Mouse (Mus musculus) lung, postnatal 0 days (tissue): ENCODE data around the gene Zfp366. TPM values are rescaled to one million over a fixed set of nuclear protein-coding genes. Genes with fewer than 3 reads are reported as not detected.
A peak's percentile ranks its signal among the peaks of the same experiment; 100 is the strongest.

Experiments used
- ATAC-seq: fragments of 200-750 bp; cut with Nextera tagmentation; 2 replicates; pipeline ENCODE4 v1.8.0; 2017; ENCODE audit warnings: moderate library complexity
- DNase-seq: peaks from one replicate; pipeline ENCODE4 v3.0.0-alpha.2; 2016; ENCODE audit warnings: low spot score
- H3K27ac ChIP-seq: fragments of 300-500 bp; sonication (generic); 2 replicates; pipeline ENCODE4 v1.5.1; 2014; ENCODE audit warnings: antibody characterized with exemption, mild to moderate bottlenecking, low read length, mixed read lengths
- H3K27me3 ChIP-seq: fragments of 300-500 bp; sonication (generic); replicated peaks from 2 replicates; pipeline ENCODE4 v1.6.1; 2014; ENCODE audit warnings: low read length, mixed read lengths; ENCODE audit not compliant: insufficient read depth
- H3K36me3 ChIP-seq: fragments of 300-500 bp; sonication (generic); 2 replicates; pipeline ENCODE4 v1.6.1; 2014; ENCODE audit warnings: low read length, mixed read lengths; ENCODE audit not compliant: insufficient read depth
- H3K4me1 ChIP-seq: fragments of 300-500 bp; sonication (generic); 2 replicates; pipeline ENCODE4 v1.6.1; 2014; ENCODE audit warnings: antibody characterized with exemption, low read depth, low read length, mixed read lengths; ENCODE audit not compliant: insufficient read depth
- H3K4me2 ChIP-seq: fragments of 300-500 bp; sonication (generic); replicated peaks from 2 replicates; pipeline ENCODE4 v1.6.1; 2014; ENCODE audit warnings: low read depth, mild to moderate bottlenecking, low read length, moderate library complexity, mixed read lengths
- H3K4me3 ChIP-seq: fragments of 300-500 bp; sonication (generic); 2 replicates; pipeline ENCODE4 v1.5.1; 2014; ENCODE audit warnings: low read depth, low read length
- H3K9ac ChIP-seq: fragments of 300-500 bp; sonication (generic); replicated peaks from 2 replicates; pipeline ENCODE4 v1.6.1; 2014; ENCODE audit warnings: low read depth, mild to moderate bottlenecking
- H3K9me3 ChIP-seq: fragments of 300-500 bp; sonication (generic); 2 replicates; pipeline ENCODE4 v1.6.1; 2016; ENCODE audit warnings: low read length, mixed read lengths
- CTCF ChIP-seq: IDR thresholded peaks from 2 replicates; pipeline ENCODE4 v1.5.1; 2016; ENCODE audit warnings: antibody characterized with exemption, mild to moderate bottlenecking
- EP300 ChIP-seq: IDR thresholded peaks from 2 replicates; pipeline ENCODE4 v1.6.1; 2016; ENCODE audit warnings: antibody characterized with exemption, mild to moderate bottlenecking, control low read depth
- WGBS: fragments of 180-500 bp; shearing (Covaris S2); extraction: QIAGEN DNeasy Blood & Tissue Kit; methylation state at CpG from one replicate; pipeline ENCODE4 v1.1.7; 2014; 5-methylcytosine and 5-hydroxymethylcytosine counted together
- polyA plus RNA-seq: library from polyadenylated mRNA; unstranded; fragments of >200 nt; fragmentation: Nextera tagmentation; extraction: Ambion mirVana; gene quantifications from 2 replicates; pipeline ENCODE4 v1.2.1, GENCODE M21; 2015

Zfp366 gene
- polyA plus RNA-seq, 1 experiment from 2014 or later = 1.6 TPM

- no peak overlapping the region for H3K4me3 ChIP-seq
- H3K27me3 ChIP-seq = no peaks in the 10 kb centered on the region
- H3K4me1 ChIP-seq = peaks cover 35% of the 10 kb centered on the region; the same call in 1 of the 2 replicates
- peak overlapping the region; percentile 88 for H3K27ac ChIP-seq
- no peaks in the 10 kb centered on the region for H3K9me3 ChIP-seq
- DNase-seq (no peak), ATAC-seq (no peak)
- H3K4me2 ChIP-seq = no peak overlapping the region
- 30% methylated on average over 6 of the region's 6 CpGs for WGBS
- no peak overlapping the region for H3K9ac ChIP-seq
- no peak for TF ChIP-seq EP300
- no peak for TF ChIP-seq CTCF
- H3K36me3 ChIP-seq = no peaks in the 10 kb centered on the region
Observed at GRCm38 (mm10) chr13:99239741-99240140, 55.1 kb downstream of the Zfp366 start.

- no peak overlapping the region for H3K9ac ChIP-seq
- WGBS = 63% methylated on average over 3 of the region's 3 CpGs
- ATAC-seq = no peak
- peaks cover 27% of the 10 kb centered on the region; the same call in 1 of the 2 replicates for H3K4me1 ChIP-seq
- H3K4me2 ChIP-seq = no peak overlapping the region
- H3K27ac ChIP-seq = no peak overlapping the region
- no peaks in the 10 kb centered on the region for H3K36me3 ChIP-seq
- H3K4me3 ChIP-seq = no peak overlapping the region
- DNase-seq = no peak
- H3K9me3 ChIP-seq = no peaks in the 10 kb centered on the region
- no peak for TF ChIP-seq CTCF
- TF ChIP-seq EP300 = no peak
- no peaks in the 10 kb centered on the region for H3K27me3 ChIP-seq
Observed at GRCm38 (mm10) chr13:99241984-99242383, 57.4 kb downstream of the Zfp366 start.

GRCm38 (mm10) chr13:99242895-99243294, 58.3 kb downstream of the Zfp366 start:
- H3K4me1 ChIP-seq = peaks cover 19% of the 10 kb centered on the region; the same call in 1 of the 2 replicates
- no peaks in the 10 kb centered on the region for H3K9me3 ChIP-seq
- DNase-seq (no peak), ATAC-seq (no peak)
- TF ChIP-seq EP300 (no peak), CTCF (no peak)
- 72% methylated on average over 4 of the region's 4 CpGs for WGBS
- H3K27ac ChIP-seq = no peak overlapping the region
- H3K9ac ChIP-seq = no peak overlapping the region
- H3K27me3 ChIP-seq = no peaks in the 10 kb centered on the region
- H3K4me3 ChIP-seq = no peak overlapping the region
- H3K36me3 ChIP-seq = no peaks in the 10 kb centered on the region
- H3K4me2 ChIP-seq = no peak overlapping the region

- Histone ChIP-seq H3K27ac (no peak overlapping the region), H3K9ac (no peak overlapping the region), H3K4me3 (no peak overlapping the region), H3K9me3 (no peaks in the 10 kb centered on the region), H3K36me3 (no peaks in the 10 kb centered on the region), H3K4me2 (no peak overlapping the region), H3K4me1 (peaks cover 10% of the 10 kb centered on the region; the same call in 1 of the 2 replicates), H3K27me3 (no peaks in the 10 kb centered on the region)
- no peak for ATAC-seq
- TF ChIP-seq EP300 (no peak), CTCF (no peak)
- 65% methylated on average over 9 of the region's 9 CpGs for whole genome bisulfite sequencing
- no peak for DNase-seq
Observed at GRCm38 (mm10) chr13:99243831-99244230, 59.2 kb downstream of the Zfp366 start.

GRCm38 (mm10) chr13:99244471-99244870, 59.8 kb downstream of the Zfp366 start:
- Histone ChIP-seq H3K9ac (no peak overlapping the region), H3K4me2 (no peak overlapping the region), H3K4me3 (no peak overlapping the region), H3K9me3 (no peaks in the 10 kb centered on the region), H3K36me3 (no peaks in the 10 kb centered on the region), H3K4me1 (peaks cover 4% of the 10 kb centered on the region; the same call in 1 of the 2 replicates), H3K27me3 (no peaks in the 10 kb centered on the region), H3K27ac (no peak overlapping the region)
- ATAC-seq (no peak), DNase-seq (no peak)
- 70% methylated on average over 6 of the region's 6 CpGs for WGBS
- TF ChIP-seq EP300 (no peak), CTCF (no peak)

GRCm38 (mm10) chr13:99244896-99245295, 60.3 kb downstream of the Zfp366 start:
- Histone ChIP-seq H3K27ac (no peak overlapping the region), H3K9me3 (no peaks in the 10 kb centered on the region), H3K36me3 (no peaks in the 10 kb centered on the region), H3K4me2 (no peak overlapping the region), H3K4me1 (0 out of 2 replicates have a peak, but pooled peaks cover under 1% of the 10 kb centered on the region), H3K4me3 (no peak overlapping the region), H3K9ac (no peak overlapping the region), H3K27me3 (no peaks in the 10 kb centered on the region)
- ATAC-seq (no peak), DNase-seq (no peak)
- TF ChIP-seq CTCF (no peak), EP300 (no peak)
- WGBS = 62% methylated on average over 3 of the region's 3 CpGs
